Mouse (Mus musculus) embryonic fibroblast, embryonic 13.5 days (primary cell): Measurements from ENCODE around the gene Fezf2.

Experiments used
- CTCF ChIP-seq: IDR thresholded peaks from 2 replicates; pipeline ENCODE4 v1.5.1; 2011; ENCODE audit warnings: mild to moderate bottlenecking, control low read depth, low read length, moderate library complexity, borderline replicate concordance; ENCODE audit not compliant: insufficient read depth
- POLR2A ChIP-seq: IDR thresholded peaks from 2 replicates; pipeline ENCODE4 v1.6.1; 2011; ENCODE audit warnings: low read depth, mild to moderate bottlenecking, control low read depth, low read length, moderate library complexity

DNA sequence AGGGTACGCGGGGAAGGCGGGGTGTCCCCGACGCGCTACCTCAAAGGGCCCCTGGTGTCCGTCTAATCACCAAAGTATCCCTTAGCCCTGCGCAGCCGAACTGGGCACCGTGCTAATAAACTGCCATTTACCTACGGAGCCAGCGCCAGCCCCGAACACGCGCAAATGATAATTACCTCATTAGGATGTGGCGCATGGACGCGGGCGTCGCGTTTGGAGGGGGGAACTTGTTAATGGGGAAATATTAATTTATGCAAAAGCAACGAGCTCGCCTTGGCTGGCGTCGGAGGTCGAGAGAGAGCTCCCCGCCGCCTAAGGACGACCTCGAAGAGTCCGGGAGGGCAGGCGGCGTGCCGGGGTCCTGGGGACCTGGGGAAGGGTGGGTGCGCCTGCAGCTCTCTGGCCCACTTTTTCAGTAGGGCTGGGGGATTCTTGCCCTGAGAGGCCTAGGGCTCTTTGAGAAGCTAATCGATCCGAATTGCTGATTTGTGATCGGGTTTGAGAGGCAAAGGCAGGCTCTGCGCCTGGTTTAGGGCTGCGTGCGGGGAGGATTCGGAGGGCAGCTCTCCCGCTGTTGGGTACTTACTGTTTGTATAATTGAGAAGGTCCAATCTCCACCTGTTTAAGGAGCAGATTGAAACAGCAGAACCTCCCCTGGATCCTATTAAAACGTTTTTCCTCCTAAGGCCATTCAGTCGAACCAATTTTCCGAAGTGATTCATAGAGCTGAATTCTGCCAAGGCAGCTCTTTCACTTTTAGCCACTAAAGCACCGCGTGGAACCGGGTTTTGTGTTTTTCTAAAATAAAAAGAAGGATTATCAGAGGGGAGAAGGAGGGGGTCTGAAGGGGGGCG, 1.8 kb downstream of the Fezf2 start:
- no peak for TF ChIP-seq POLR2A
- no peak for TF ChIP-seq CTCF
